Mouse (Mus musculus) hindlimb bud, embryonic 11.5 days (tissue): Measurements from ENCODE around the gene Nlrp9a.
"Not testable (repeated sequence)": the region's sequence is repeated elsewhere in the genome, so short reads cannot be mapped to it uniquely, and the experiment has no call there.

Source experiments
- DNase-seq: peaks from one replicate; pipeline ENCODE4 v3.0.0-alpha.2; 2012; ENCODE audit warnings: low read depth, low spot score; ENCODE audit errors: extremely low spot score

Nlrp9a gene

GRCm38 (mm10) chr7:26534723-26535122 is at the start of gene Nlrp9a:
TSS of gene Nlrp9a (plus strand) at chr7:26535023.
- not testable (repeated sequence) for DNase-seq

GRCm38 (mm10) chr7:26489514-26489913 is 45.3 kb upstream of the Nlrp9a start:
- not testable (repeated sequence) for DNase-seq

- DNase-seq: no peak
Measured at GRCm38 (mm10) chr7:26589077-26589476, 54.3 kb downstream of the Nlrp9a start.

- DNase-seq: no peak
Measured at GRCm38 (mm10) chr7:26589774-26590173, 55.0 kb downstream of the Nlrp9a start.

GRCm38 (mm10) chr7:26618364-26618763 is 83.5 kb downstream of the Nlrp9a start, which contains the start of gene Vmn1r185:
TSS of gene Vmn1r185 (minus strand) at chr7:26618464.
- DNase-seq: not testable (repeated sequence)
